Mouse (Mus musculus) natural killer cell, adult 2 months (primary cell): Measurements from ENCODE around the gene Dnah2.

Source experiments
- DNase-seq, 2 experiments: peaks; one replicate each; pipeline ENCODE4 v3.0.0; 2022; ENCODE audit warnings: low spot score in 2 of 2

Dnah2 gene

DNA sequence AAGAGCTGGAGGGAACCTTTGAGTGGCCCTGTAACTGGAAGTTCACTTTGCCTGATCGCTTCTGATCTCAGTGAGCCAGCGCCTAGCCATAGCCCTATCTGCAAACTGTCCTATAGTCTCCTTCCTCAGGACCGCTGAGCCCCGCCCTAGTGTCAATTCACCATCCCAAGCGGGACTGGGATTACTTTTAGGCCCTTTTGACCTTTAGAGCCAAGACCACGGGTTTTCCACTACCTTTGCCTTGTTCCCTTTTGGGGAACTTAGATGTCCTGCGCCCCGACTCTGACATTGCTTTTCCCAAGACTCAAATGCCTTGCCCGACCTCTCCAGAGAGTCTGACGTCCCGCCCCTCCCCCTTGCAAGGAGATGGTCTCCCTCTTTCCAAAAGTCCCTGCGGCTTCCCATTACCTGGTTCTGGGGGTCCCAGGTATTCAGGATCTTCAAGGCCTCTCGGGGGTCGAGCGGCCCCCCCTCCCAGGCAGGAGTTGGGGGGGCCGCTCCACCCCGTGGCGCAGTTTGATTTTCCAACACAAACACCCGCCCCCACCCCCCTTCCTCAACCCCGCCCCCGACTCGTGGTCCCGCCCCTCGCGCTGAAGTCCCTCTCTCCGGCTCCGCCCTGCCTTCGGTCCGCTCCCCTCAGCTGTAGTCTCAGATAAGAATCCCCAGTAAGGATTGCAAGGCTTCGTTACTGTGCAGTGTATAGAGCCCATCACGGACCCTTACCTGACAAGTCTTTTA lies 128.9 kb downstream of the Dnah2 start:
- DNase-seq = no peak

DNA sequence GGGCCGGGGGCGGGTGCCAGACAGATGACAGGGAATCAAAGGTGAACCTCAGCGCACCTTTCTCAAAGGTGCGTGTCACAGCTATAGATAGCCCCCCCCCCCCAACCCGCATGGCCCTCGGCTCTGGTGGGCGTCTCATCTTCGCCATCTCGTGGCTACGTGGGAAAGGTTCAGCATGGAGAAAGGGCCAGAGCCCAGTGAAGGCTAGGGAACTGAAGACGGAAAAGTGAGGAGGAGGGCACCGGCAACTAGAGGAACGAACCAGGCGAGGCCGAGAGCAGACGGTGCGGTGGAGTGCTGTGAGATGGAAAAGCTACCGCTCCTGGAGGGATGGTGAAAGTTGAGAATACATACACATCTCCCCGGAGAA lies 129.5 kb downstream of the Dnah2 start:
- DNase-seq = no peak

DNA sequence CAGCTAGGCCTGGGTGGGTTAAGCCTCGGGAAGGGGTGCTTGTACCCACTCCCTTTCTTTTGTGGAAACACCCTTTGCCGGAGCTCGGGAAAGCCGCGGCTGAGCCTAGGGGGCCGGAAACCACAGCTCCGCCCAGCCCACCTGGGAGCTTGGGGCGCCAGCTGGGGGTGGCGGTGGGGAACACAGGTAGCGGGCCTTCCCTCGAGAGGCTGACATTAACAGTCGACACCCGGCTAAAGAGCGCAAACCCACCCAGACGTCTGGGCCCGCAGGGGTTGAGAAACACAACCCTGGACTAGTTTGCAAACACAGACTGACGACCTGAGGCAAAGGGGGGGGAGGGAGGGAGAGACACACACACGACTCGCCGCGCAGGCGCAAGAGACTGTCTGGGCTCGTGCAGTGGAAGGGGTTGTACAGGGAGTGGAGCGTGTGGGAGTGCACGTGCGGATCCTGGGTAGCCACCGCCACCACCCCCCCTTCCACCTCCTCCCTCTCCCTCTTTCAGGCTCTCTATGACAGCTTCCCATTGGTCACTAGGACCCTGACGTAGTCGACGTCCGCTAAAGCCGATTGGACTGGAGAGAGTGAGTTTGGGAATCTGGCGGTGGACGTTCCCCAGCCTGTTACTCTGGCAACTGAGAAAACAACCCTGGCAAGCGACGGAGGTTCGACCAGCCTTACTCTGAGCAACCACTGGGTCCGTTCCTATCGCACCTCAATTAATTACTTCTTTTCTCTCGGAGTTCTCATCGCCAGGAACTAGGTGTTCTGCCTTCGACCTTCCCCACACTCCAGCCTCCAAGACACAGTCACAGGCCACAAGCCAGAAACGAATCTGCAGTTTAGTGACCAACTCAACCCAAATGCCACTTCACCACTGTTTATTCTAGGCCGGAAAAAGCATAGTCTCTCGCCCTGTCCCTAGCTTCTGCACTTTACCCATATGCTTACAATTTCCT lies 130.1 kb downstream of the Dnah2 start:
- DNase-seq = peak; percentile 81

DNA sequence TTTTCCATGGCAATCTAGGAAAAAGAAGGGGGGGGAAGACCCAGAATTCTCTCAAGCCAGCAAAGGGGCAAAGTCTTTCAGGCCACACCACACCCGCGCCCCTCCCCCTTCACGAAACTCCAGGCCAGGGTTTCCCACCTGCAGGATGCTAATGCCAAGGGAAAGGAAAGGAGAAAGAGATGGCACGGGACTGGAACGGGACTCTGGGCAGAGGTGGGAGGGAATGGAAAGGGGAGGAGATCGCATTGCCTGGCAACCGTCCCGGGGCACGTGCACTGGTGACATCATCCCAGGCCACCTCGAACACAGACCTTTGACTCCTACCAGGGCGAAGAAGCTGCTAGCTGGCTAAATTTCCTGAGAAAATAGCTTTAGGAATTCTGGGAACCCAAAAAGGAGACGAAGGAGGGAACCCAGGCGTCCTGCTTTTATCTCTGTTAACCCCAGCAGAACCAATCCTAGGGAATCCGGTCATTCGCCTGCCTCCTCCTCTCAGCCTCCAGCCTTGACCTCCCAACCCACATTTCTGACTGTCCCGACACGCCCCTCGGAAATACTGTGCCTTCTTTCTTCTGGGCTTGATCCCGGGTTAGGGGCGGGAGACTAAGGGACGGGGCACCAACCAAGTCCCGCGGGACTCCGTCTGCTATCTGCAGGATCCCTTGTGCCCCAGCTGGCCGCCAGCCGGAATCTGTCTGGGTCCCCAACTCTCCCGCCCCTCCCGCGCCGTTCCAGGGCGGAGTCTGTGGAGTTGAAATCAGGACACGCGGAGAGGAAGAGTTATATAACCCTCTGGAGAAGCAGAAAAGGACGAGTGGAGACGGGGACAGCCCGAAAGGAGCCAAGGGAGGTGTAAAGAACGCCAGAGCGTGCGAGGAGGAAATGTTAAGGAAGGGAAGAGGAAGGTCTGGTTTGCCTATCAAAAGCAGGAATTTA lies 131.2 kb downstream of the Dnah2 start:
- DNase-seq = peak in 1 of 2 experiments; percentile 53

DNA sequence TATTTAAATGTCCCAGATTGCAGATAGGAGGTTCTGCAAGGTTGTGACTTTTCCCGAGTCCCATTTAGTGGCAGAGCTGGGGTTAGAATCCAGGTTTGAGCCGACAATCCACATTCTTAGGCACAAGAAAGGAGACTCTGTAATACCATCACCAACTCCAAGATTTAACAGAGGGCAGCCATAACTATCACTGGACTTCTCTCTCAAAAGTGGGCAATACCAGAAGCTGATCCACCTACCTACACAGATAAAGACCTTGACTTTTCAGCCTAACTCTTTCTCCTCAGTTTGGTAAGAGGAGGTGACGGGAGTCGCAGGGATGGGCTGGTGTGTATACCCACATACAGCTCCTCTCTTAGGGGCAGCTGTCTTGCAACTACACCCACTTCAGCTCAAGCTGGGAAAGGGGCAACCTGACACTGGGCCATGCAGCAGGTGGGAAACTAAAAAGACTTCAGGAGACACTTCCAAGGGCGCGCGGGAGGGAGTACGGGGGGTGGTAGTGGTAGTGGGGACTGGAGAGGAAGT lies 131.9 kb downstream of the Dnah2 start:
- DNase-seq = no peak

DNA sequence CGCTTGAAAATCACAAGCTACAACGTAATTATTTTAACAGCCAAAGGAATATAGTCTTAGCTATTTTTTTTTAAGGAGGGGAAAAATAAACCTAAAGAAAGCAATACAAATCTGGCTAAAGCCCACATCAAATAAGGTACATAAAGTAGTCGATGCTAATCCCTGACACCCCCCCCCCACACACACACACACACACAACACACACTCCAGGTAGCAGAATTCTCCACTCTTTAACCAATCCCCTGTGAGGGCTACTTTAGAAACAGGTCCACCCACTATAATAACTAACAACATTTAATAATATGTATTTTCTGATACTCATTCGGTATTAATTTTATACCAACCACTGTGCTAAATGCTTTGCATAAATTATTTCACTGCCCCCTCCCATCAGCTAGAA lies 132.4 kb downstream of the Dnah2 start:
- no peak for DNase-seq

DNA sequence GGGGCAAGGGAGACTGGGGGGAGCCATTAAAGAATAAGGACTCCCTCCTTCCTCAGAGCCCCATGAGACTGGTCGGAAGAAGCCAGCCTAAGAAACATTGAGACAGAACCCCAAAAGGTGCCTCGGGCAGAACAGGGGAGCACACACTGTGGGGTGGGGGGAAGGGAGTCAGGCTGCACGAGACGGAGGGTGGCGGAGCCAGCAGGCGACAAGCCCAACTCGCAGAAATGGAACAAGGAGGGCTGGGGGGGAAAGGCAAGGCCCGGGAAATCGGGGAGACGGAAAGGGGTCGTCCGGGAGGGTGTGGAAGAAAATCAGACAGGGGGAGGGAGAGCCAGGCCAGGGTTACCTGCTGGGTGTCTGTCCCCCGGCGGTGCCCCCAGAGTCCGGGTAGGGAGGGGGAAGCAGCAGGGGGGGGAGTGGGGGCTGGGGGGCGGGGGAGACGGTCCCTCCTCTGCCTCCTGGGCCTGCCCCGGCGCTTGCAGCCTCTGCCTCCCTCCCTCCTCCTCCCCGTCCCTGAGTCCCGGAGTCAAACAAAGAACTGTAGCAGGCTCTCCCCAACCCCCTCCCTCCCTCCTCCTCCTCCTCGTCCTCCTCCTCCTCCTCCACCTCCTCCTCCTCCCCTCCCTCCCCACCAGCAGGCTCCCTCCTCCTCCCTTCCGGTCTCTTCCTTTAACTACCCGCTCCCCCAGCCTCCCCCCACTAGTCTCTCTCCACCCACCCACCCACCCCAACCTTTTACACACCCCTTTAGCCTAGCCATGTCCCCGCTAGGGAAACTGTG lies 133.1 kb downstream of the Dnah2 start:
- DNase-seq = no peak

DNA sequence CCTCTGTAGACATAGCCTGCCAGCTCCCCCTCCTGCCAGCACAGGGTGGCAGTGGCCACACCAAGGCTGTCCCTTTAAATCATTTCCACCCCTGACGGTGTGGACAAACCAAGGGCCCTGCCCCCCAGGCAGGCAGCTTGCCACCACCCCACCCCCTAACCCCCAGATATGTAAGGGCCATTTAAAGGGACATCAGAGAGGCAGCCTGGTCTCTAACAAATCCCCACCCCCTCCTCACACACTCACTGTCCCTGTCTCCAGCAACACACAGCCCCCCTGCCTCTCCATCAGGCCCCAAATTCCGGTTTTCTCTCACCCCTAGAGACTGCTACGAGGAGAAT lies 133.6 kb downstream of the Dnah2 start:
- DNase-seq = no peak

DNA sequence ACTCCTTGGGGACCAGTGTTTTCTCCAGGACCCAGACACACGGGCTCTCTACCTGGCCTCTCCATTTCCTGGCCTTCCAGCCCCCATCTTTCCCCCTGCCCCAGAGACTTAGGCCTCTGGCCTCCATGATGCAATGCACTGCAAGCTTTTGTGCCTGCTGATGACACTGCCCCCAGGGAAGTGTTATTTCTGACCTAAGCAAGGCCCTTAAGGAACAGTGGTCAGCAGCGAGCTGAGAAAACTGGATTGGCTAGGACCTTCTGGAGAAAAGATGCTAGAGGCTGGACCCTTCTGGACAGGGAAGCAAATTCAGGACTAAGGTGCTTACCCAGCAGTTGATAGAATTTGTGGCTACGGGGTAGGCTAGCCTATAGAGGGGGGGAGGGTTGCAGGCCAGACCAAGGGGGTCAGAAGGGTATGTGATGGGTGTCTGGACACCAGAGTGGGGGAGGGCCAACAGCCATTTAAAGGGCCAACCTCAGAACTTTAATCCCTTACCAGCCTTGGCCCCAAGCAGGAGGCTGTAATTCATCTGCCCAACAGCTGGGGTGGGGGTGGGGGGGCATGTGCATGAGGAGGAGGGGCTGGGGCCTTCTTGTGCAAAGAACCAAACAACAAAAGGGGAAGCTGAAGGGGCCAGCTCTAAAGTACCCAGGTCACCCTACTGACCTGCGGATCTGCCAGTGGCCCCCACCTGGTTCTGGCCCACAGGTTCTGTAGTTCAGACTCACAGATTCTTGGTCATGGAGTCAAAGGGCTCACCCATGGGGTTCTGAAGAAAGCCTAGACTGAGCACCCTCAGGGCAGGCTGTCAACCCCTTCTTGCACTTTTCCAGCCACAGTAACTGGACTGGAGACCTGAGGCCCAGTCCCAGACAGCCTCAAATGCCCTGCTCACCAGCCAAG lies 134.2 kb downstream of the Dnah2 start:
- DNase-seq = no peak

DNA sequence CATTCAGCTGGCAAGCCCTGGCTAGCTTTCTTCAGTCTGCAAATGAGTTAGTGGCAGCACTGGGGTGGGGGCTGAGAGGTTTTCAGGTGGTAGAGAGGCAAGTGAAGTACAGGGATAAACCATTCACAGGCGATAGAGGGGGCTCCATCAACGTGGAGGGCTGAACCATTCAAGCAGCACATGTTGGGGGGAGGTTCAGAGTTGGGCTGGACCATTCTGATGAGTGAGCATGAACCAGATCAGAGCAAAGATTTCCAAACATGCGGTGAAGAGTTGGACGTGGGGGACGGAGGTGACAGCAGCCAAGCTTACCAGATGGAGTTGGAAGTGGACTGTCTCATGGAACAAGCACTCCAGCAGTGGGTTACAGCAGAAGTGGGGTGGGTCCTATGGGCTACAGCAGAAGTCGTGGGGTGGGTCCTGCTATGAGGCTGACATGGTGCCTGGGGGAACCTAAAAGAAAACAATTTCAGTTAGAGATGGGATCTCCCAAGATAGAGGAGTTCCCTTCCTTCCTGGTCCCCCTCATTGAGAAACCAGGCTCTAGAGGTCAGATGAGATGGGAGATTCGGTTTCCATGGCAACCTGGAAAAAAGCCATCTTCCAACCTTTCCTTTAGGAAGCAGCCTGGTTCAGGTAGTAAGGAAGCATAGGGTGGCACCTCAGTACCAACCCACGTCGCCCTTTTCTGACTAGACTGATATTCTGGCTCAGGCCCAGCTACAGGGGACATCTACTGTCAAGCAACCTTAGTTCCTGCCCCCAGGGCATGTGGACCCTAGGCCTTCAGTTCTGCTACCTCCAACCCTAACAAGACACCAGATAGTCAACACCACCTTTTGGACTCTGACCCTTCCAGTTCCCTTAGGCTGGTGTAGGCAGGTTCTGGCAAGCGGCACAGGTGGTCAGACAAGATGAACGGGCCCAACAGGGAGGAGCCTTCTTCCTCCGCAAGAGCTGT lies 135.4 kb downstream of the Dnah2 start, which contains the start of gene Kdm6b:
Gene Kdm6b, minus strand, starts transcription at position 455 of the 961 bp plus-strand sequence.
- DNase-seq = no peak

DNA sequence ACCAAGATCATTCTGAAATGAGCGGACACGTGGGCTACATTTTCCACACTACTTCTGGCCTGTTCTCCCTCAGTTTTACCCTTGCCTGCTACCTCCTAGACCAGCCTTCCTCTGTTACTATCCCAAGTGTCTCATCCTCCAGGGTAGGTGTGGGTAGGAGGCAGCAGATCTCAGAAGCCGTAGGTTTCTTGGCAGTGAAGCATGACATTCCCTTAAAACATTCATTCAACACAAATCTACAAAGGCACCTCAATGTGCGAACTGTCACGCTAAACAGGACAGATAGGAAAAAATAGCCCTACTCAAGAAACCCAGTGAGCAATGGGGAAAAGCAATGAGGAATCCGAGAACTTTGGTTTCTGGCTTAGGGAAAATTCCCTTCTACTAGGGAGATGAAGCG lies 136.4 kb downstream of the Dnah2 start:
- DNase-seq = no peak

DNA sequence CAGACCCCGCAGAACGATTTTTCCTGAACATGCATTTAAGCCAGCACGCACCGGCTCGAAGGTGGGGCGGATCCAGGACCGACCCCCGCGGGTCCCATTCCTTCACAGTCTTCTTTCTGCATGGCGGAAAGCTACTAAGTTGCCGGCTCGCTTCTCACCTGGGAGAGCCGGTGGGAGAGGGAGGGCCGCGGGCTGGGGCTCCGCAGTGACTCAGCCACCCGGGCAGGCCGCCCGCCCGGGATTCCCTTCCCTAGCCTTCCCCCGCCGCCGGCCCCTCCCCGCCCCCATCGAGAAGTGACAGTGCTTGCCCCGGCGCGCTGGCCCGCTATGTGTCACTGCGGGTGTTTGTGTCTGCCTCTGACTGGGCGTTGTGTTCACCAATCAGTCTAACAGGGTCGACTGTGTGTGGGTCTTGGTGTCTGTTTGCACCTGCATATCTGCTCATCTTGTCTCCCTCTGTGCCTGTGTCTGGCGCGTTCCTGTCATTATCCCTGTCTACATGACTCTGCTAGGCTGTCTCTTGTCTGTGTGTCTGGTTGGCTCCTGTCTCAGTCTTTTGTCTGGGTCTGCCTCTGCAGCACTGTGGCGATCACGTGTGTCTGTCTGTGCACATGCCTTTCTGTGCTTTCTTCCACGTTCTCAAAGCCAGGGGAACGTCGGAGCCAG lies 137.2 kb downstream of the Dnah2 start:
- peak; percentile 86 to 91 for DNase-seq

DNA sequence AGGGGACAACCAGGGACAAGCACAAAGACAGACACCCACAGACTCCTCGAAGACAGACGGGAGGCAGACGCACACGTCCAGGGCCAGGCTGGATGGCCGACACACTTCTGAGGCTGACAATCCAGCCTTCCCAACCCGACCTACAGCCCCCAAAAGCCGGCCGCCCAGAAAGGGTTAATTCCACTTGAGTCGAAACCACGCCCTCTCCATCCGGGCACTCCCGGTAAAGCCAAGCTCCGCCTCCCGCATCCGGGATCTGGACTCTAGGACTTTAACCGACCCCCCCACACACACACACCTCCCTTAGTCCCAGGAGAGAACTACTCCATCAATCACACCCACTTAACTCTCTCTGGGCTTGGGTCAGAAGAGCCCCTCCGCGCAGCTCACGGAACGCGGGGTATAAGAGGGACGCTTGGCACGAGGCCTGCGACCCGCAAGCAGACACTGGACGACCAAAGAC lies 137.8 kb downstream of the Dnah2 start:
- peak in 1 of 2 experiments; percentile 85 for DNase-seq

DNA sequence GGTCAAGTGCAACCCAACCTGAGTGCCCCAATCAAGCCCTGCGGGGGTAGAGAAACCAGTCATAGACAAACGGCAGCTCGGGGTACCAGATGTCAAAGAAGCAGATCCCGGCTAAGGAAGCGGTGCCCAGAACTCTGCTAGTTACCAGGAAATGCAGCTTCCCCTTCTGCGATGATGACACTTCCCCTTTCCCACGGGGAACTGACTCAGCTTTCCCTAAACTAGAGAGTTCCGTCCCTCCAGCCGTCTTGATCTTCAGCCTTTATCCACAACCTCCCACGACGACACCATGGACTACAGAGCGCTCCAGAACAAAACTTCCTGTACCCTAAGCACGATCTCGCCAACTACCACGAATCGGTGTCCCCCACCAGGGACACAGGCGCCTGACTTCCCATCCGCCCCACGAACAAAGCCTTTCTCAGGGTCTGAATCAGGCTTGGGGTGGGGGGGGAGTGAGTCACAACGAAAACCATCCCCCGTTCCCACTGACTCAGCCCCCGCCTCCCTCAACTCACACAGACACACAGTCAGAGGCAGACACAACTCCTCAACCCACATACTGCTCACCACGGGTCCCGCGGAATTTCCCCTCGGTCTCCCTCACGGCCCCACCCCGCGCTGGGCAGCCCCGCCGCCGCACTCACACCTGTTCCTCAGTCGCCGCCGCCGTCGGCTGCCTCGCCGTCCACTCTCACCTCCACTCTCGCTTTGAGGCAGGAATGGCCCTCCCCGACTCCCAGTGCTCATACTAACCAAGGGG lies 138.4 kb downstream of the Dnah2 start:
- peak; percentile 96 to 98 for DNase-seq

DNA sequence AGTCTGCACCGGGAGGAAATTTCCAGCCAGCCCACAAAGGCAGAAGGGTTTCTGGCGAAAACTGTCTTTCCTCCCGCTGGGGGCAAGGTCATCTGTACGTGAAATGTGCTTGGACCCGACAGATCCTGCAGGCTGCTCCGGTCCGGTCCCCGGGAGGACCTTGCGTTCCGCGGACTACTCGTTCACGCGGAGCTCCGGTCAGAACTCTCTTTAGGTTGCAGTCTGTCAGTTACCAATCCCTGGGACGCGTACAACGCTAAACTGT lies 138.9 kb downstream of the Dnah2 start:
- DNase-seq = no peak

DNA sequence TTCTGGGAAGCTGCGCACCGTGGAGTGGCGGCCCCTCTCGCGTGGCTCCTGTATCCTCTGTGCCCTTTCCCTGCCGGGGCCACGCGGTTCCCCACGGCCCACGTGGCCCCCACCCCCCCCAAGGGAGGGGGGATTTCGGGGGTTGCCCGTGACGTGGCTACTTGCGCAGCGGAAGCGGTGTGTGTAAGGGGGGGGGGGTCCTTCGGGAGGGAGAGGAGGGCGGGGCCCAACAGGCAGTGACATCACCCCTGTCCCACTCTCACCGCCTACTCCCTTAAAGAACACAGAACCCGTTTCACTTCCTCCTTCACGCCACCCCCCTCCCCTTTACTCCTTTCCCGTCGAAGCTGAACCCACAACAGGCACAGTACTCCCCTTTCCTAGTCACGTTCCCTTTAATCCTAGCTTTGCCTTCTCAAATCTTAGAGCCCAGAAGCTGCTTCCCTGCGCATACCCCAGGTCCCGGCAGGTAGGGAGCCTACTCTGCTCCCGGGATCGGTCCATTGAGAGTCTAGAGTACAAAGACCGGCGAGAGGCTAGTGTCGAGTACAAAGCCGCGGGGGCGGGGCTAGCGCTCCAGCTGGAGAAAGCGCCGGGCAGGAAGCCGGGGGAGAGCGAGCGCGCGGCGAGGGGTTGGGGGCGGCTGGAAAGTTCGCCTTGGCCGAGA lies 139.4 kb downstream of the Dnah2 start:
- peak; percentile 89 to 90 for DNase-seq
